Mouse (Mus musculus) v-Abl transformed pro-B cells (cell line): ENCODE data around the gene Syne1.

Source experiments
- in situ Hi-C, 2 experiments: fragments of 400-800 bp; cut with MboI; formaldehyde crosslinking; loops; one replicate each; pipeline ENCODE4 v1.15.1; 2025; ENCODE audit not compliant: unreplicated experiment in 2 of 2

Syne1 gene

GRCm38 (mm10) chr10:5234721-5235501 is 316.4 kb downstream of the Syne1 start:
- in situ Hi-C loops: no loop called here

- in situ Hi-C loops: no loop called here
These were observed 322.2 kb downstream of the Syne1 start for GRCm38 (mm10) chr10:5229129-5229528.

- in situ Hi-C loops: no loop called here
These were observed 323.7 kb downstream of the Syne1 start for GRCm38 (mm10) chr10:5227395-5228076.

GRCm38 (mm10) chr10:5215943-5216342 is 335.3 kb downstream of the Syne1 start:
- in situ Hi-C loops: no loop called here

- in situ Hi-C loops: loop anchor here in 1 of 2 experiments (10.0 kb wide), 1 partner anchor 597 kb away; the partner anchor contains the start of gene Fbxo5
These were observed 343.2 kb downstream of the Syne1 start for GRCm38 (mm10) chr10:5207905-5208641.

- in situ Hi-C loops: loop anchor here in 1 of 2 experiments (10.0 kb wide), 1 partner anchor 599 kb away; the partner anchor contains the start of gene Fbxo5
These were observed 345.3 kb downstream of the Syne1 start for GRCm38 (mm10) chr10:5205977-5206376.

GRCm38 (mm10) chr10:5205570-5205969 is 345.7 kb downstream of the Syne1 start:
- in situ Hi-C loops: loop anchor here in 1 of 2 experiments (10.0 kb wide), 1 partner anchor 599 kb away; the partner anchor contains the start of gene Fbxo5

GRCm38 (mm10) chr10:5203837-5204236 is 347.4 kb downstream of the Syne1 start:
- in situ Hi-C loops: loop anchor here in 1 of 2 experiments (5.0 to 10.0 kb wide), 2 partner anchors 601 to 777 kb away; partner anchors contain the start of gene Fbxo5

GRCm38 (mm10) chr10:5197356-5197755 is 353.9 kb downstream of the Syne1 start:
- in situ Hi-C loops: loop anchor here in 1 of 2 experiments (25.0 kb wide), 1 partner anchor 615 kb away; the partner anchor contains the start of genes Fbxo5 and Mtrf1l

GRCm38 (mm10) chr10:5196267-5196666 is 355.0 kb downstream of the Syne1 start:
- in situ Hi-C loops: loop anchor here in 1 of 2 experiments (25.0 kb wide), 1 partner anchor 616 kb away; the partner anchor contains the start of genes Fbxo5 and Mtrf1l

GRCm38 (mm10) chr10:5195288-5195687 is 356.0 kb downstream of the Syne1 start:
- in situ Hi-C loops: loop anchor here in 1 of 2 experiments (25.0 kb wide), 1 partner anchor 617 kb away; the partner anchor contains the start of genes Fbxo5 and Mtrf1l

- in situ Hi-C loops: loop anchor here in 1 of 2 experiments (25.0 kb wide), 1 partner anchor 618 kb away; the partner anchor contains the start of genes Fbxo5 and Mtrf1l
These were observed 356.5 kb downstream of the Syne1 start for GRCm38 (mm10) chr10:5194671-5195234.

- in situ Hi-C loops: loop anchor here in 1 of 2 experiments (25.0 kb wide), 1 partner anchor 618 kb away; the partner anchor contains the start of genes Fbxo5 and Mtrf1l
These were observed 357.1 kb downstream of the Syne1 start for GRCm38 (mm10) chr10:5194081-5194670.

GRCm38 (mm10) chr10:5192861-5193490 is 358.3 kb downstream of the Syne1 start:
- in situ Hi-C loops: loop anchor here in 1 of 2 experiments (25.0 kb wide), 1 partner anchor 619 kb away; the partner anchor contains the start of genes Fbxo5 and Mtrf1l

GRCm38 (mm10) chr10:5190756-5191155 is 360.5 kb downstream of the Syne1 start:
- in situ Hi-C loops: loop anchor here in 1 of 2 experiments (25.0 kb wide), 1 partner anchor 622 kb away; the partner anchor contains the start of genes Fbxo5 and Mtrf1l

GRCm38 (mm10) chr10:5188890-5189289 is 362.4 kb downstream of the Syne1 start:
- in situ Hi-C loops: loop anchor here in 1 of 2 experiments (25.0 kb wide), 1 partner anchor 623 kb away; the partner anchor contains the start of genes Fbxo5 and Mtrf1l

- in situ Hi-C loops: loop anchor here in 1 of 2 experiments (25.0 kb wide), 1 partner anchor 627 kb away; the partner anchor contains the start of genes Fbxo5 and Mtrf1l
These were observed 365.9 kb downstream of the Syne1 start for GRCm38 (mm10) chr10:5185156-5186083.
